Mouse (Mus musculus): ENCODE results near the gene Rsrc1.

Gene Rsrc1

DNA sequence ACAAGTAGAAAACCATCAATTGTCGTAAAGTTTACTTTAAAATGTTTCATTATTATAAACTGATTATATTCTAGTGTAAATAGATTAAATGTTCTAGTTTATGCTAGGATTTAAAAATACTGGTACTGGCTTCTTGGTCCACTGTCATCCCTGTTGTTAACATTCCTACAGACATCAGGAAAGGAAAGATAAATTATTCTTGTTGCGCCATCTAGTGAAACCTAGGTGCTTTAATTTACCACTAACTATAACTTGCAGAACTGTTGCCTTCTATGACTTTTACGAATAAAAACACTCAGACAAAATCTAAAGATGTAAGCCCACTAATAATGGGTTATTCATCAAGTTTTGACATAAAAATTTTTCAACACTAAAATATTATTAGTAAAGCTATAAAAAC is 286.3 kb downstream of the Rsrc1 start:
- in situ Hi-C loops (cut with MboI, MseI) = no loop called here

DNA sequence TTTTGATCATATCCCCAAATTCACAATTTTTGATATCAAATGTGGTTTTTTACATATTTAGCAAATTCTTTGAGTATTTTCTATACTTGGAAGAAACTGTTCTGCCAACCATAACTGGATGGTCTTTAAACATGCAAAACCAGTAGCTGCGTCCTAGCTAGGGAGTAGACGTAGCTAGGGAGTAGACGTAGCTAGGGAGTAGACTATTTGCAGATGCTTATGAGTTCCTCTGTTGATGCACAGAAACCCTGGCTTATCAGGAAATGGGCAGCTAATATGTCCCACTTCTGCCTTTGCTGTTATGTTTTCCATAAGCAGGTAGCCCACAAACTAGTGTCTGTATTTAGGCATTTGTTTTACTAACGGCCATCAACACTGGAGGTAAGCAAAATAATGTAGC is 298.6 kb downstream of the Rsrc1 start:
- in situ Hi-C loops (cut with MboI, MseI) = no loop called here

DNA sequence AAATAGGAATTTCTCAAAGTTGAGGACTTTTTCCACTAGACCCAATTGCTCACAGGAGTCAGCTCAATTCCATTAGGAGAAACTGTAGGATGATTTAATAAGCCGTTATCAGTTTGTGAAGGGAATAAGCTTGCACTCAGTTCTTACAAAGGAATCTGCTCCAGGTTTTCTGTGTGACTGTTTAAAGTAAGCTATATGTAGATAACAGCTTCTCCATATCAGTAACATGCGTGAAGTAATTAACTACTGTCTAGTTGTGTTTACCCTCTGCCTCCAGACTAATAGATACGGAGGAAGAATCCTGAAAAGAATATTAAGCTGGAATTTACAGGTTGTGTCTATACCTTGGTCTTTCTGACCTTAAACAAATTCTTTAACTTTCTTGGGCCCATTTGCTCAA is 299.1 kb downstream of the Rsrc1 start:
- in situ Hi-C loops (cut with MboI, MseI) = no loop called here

DNA sequence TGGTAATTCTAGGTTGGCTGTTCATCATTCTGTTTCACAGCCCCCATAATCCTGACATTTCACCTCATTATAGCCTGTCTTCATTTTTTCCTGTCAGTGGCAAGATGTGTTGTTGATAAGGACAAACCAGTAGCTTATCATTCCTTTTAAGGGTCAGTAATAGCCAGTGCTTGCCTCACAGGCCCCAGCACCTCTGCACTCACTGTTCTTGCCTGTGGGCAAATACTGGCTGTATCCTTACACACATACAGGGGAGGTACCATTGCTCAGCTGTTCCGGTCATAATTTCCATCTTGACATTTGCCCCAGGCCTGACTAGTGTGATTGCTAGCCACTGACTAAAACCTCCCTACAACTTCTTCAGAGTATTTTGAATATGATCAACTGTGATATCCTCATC is 302.8 kb downstream of the Rsrc1 start:
- in situ Hi-C loops (cut with MboI, MseI) = no loop called here

DNA sequence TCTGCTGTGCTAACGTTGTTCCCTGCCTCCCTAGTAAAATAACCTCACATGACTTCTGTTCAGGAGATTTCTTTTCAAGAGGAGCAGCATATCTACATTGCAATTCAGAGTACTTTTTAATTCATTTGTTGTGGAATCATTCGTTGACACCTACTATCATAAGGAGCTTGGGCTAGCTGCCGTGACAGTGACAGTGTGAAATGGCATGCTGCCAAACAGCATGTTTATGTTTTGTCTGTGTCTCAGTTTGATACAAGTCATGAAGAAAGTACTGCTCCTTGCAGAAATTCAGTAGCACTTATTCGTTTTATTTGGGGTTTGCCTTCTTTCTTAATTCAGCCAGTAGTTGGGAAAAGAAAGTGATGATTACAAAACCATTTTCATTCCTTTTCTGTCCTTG is 303.7 kb downstream of the Rsrc1 start:
- in situ Hi-C loops (cut with MboI, MseI) = no loop called here

DNA sequence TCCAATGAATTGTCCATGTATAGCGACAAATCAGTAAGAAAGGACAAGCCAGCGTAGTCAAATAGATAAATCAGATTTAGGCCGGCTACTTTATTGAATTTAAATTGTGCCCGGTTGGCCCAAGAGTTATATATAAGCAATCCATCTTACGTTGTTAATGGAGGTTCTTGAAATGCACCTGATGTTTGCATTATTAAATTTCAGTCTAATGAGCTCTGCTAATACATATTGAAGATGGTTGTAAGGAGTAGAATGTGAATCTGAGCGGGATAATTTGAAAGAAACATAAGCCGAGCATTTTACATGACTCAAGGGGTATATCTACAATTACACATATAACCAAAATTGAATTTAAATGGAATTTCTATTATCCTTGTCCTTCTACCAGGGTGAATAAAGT is 307.5 kb downstream of the Rsrc1 start:
- in situ Hi-C loops (cut with MboI, MseI) = no loop called here

DNA sequence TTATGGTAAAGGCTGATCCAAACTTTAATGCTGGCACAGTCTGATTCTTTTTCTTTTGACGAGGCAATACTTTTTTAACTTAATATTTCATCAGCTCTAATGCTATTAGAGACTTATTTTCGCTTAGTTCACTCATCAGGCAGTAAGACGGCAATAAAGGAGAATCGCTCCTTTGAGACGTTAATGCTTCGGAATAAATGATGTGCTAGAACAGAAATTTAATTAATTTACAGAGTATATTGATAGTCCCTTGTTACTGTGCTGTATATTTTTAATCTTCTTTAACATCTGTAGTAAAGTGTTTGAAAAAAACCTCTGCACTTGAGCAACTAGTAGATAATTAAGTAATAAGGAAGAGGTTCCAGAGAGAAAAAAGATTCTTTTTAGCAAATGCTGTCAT is 308.3 kb downstream of the Rsrc1 start:
- in situ Hi-C loops (cut with MboI, MseI) = no loop called here

DNA sequence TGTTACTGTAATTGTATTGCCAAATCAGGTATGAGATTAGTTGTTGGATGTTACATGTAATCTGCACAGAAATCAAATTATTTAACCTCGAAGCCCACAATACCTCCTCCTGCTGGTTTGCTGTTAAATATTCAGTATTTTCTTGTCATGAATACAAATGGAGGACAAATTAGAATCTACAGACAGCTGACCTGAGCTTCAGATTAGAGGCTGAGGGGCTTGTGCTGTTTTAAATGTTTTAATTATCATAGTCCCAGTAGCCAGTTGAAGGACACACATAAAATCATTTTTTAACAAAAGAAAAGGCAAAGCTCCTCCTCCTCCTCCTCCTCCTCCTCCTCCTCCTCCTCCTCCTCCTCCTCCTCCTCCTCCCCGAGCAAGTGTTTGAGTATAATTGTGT is 327.5 kb downstream of the Rsrc1 start:
- in situ Hi-C loops (cut with MboI, MseI) = no loop called here

DNA sequence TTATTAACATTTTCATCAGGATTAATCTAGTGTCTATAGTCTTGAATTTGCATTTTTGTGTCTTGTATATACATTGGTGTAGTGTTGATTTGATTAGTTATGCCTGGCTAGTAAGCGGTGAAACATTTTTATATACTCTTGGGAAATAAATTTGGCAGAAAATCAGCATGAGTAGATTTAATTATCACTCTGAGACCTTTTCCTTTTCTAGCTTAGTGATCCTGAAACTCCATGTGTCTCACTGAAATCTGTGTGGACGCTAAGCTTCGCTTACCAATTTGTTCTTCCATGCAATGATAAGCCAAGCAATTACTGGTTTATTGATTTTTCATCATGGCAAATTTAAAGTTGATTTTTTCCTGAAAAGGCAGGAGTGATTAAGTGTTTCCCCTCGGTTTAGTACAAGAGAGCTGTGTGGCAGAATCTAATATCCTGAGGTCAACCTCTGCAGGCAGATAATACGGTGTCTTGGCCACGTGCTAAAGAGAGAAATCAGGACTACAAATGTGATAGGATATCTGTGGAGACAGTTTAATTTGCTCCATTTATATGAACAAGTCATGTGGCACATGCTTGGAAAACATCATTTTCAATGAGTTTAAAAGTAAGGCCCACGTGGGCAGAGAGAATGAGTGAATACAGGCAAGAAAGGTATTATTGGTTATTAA is 328.6 kb downstream of the Rsrc1 start:
- in situ Hi-C loops (cut with MboI, MseI) = no loop called here

DNA sequence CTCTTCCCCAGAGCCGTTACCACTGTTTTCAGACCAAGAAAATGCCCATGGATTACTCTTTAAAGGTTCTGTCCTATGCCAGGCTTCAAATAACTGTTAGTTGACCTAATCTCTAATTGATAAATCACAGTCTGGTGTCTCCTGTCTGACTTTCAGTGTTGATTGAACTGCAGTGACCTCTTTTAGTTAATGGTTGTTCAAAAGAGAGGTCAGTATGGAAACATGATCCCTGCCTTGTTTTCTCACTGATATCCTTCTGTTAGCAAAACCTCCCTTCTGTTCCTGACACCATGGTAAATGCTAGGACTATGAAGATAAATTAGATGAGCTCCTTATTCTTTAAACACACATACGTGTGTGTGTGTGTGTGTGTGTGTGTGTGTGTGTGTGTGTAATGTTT is 330.2 kb downstream of the Rsrc1 start:
- in situ Hi-C loops (cut with MboI, MseI) = no loop called here

DNA sequence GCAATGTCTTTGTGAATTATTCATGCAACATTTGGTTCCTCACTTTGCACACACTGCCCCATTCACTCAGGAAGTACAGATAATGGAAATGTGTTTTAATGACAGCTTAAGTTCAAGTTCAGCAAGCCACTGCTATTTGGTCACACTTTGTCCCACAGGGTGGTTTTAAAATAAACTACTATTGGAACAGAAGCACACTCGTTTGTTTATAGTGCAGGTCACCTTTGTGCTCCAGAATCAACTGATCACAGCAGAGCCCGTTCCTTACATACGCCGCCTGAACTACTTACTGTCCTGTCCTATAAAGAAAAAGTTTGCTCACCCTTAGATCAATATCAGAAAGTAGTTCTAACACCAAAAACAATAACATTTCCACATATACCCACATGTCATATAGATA is 341.2 kb downstream of the Rsrc1 start:
- in situ Hi-C loops (cut with MboI, MseI) = no loop called here

DNA sequence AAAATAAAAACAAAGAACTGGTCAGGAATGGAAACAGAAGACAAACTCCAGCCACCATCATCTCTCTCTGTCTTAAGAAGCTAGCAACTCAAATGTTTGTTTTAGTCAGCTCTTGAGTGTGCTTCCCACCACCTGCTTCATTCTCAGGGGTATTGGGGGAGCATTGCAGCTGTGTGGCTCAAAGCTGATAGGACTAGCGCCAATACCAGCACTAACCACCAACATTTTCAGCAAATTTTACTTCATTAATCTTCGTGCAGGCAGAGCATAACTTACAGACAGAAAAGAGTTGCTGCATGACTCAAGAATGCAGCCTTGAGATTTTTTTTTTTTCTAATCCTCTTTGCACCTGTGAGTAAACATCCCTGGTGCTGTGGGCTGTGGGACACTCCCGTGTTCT is 358.4 kb downstream of the Rsrc1 start:
- in situ Hi-C loops (cut with MboI, MseI) = no loop called here

DNA sequence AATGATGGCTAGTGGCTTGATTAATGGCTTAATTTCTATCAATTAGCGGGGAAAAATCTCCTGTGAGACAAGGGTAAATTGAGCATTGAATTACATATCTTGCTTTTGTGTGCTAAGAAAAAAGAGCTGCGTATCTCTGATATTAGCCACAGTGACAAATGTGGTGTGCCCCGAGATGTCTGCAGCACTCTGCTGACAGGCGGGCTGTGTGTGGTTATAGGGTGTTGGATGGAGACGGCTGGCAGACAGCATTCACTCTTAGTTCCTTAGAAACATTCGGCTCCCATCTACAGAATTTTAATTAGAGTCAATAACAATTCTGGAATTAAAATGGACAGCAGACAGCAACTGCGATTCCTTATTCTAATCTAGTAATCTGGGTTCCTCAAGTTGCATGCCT is 359.7 kb downstream of the Rsrc1 start:
- in situ Hi-C loops (cut with MboI, MseI) = loop anchor here (5.0 kb wide), 1 partner anchor 929 kb away; no protein-coding TSS in a partner anchor

DNA sequence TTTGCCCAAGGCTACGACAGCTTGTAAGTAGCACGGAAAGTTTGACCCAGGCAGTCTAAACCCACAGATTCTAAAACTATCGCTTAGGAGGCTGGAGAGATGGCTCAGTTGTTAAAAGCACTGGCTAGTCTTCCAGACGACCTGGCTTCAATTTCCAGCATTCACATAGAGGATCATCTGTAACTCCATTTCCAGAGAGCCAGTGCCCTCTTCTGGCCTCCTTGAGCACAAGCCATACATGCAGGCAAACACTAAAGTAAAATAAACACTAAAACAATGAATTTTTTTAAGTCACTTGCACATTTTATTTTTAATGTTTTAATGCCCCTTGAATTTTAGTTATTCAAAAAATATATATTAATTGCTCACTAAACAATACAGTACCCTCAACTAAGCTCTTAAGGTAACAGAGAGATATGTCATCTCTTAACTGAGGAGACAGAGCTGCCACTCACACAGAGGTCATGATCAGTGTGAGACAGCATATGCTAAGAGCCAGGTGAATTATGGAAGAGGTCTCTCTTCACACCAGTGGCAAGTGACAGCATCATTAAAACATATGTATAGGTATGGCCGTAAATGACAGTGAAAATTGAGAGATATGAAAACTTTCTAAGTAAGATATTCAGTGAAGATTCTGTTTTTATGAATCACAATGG is 361.9 kb downstream of the Rsrc1 start:
- in situ Hi-C loops (cut with MboI, MseI) = loop anchor here (5.0 kb wide), 1 partner anchor 931 kb away; no protein-coding TSS in a partner anchor

DNA sequence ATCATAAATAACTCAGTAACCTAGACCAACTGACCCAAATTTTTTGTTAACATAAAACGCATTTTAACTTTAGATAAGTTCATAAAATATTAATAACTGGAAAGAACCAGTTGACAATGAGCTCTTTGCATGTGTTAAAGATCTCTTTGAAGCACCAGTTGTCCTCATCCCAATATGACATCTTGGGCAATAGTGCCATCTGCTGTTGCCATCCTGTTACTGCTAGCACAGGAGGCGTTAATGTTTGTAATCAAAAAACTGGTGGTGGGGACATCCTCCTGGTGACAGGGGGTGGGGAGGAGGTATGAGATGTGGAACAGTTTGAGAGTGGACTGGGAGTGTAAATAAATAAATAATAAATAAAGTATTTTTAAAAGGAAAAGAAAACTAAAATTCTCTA is 363.4 kb downstream of the Rsrc1 start:
- in situ Hi-C loops (cut with MboI, MseI) = loop anchor here (5.0 kb wide), 1 partner anchor 932 kb away; no protein-coding TSS in a partner anchor

DNA sequence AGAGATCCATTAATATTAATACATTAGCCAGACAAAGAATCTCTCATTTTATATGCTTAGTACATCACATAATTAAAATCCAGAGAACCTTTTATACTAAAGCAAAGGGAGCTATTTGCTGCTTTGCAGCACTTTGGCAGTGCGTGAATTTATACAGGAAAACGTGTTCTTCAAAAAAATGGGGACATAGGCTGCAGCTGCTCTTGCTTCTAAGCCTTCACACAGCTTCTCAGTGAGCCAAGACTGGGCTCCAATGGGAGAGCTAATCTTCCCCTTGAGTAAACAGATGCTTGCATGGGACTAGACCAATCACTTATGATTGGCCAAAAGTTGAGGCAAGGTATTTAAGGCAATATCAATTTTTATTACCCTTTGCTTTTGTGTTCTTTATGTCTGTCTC is 365.5 kb downstream of the Rsrc1 start:
- in situ Hi-C loops (cut with MboI, MseI) = no loop called here

DNA sequence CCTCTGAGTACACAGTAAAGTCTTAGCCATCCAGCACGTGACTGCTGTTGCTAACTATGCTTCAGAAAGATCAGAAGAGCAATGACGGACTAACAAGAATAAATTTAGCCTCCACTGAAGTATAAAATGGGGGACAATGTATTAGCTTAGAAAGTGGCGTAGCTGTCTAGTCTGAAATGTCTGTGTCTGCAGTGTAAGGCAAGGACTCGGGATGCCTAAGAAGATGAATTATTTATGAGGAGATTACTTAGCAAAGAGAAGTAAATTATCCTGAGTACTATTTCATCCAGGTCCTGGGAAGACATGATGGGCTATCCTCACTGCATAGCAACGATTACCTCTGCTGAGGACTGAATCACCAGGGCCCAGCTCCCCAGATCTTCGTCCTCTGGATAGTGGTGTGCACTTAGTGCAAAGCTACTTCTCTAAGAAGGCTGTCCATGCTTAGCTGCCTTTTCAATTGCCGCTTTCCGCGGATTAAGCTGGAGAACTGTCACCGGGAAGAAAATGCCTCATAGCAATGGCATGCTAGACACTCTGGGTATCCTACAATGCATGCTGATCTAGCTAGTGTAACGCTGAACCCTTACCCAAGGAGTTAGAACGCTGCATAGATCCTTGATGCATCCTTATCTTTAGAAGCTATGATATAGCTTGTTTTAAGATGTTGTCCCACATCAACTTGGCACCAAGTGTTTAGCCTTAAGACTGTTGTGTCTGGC is 370.4 kb downstream of the Rsrc1 start:
- in situ Hi-C loops (cut with MboI, MseI) = no loop called here

DNA sequence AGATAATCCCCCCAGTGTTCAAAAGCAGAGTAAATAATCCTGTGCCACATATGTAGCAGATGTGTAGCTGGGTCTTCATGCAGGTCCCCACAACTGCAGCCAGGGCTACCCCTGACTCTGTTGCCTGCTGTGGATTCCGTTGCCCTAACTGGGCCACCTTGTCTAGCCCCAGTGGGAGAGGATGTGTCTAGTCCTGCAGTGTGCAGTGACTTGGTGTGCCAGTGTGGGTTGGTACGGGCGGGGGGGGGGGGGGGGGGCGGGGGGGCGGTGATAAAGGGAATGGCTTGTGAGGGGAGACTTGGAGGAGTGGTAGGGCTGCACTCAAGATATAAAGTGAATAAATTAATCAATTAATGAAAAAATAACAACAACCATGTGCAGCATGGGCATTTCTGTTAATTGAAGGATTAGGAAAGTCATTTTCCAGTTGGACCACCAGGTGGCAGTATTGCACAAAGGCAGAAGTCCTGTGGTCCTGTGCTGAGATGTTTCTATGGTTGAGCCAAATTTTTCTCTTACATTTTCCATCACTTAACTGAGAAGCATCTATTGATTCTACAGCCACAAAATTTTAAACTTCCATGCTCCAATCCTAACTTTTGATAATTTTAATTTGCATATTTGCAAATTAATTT is 371.1 kb downstream of the Rsrc1 start:
- in situ Hi-C loops (cut with MboI, MseI) = no loop called here

DNA sequence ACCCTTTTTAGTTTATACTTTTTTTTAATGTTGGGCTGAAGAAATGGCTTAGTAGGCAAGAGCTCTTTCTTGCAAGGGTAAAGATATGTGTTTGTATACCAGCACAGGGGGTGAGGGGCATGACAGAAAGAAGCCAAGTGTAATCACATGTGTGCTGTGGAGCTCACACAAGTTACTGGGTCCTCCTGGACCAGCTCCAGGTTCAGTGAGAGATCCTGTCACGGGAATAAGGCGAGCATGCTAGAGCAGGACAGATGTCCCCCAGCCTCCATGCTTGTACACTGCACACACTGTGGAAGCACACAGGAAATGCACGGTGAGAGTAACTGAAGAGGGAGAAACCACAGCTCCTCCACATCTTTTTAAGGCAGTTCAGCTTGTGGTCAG is 371.6 kb downstream of the Rsrc1 start:
- in situ Hi-C loops (cut with MboI, MseI) = no loop called here

DNA sequence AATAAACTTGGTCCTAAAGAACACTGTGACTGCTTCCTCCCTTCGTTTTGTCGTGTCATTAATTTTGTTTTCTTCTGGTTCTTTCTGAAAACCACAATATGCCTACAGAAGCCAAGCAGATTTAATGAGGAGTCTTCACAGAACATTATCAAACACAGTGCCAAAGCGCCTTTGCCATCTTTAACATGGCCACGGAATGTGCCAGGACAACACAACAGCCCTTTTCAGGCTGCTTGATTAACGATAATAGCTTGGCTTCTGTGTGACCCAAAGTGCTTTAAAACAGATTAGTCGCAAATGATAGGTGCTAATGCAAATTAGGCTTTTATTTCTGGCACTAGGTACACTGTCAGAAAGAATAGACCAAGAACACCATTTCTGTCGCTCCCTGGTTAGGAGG is 377.2 kb downstream of the Rsrc1 start:
- in situ Hi-C loops (cut with MboI, MseI) = no loop called here

DNA sequence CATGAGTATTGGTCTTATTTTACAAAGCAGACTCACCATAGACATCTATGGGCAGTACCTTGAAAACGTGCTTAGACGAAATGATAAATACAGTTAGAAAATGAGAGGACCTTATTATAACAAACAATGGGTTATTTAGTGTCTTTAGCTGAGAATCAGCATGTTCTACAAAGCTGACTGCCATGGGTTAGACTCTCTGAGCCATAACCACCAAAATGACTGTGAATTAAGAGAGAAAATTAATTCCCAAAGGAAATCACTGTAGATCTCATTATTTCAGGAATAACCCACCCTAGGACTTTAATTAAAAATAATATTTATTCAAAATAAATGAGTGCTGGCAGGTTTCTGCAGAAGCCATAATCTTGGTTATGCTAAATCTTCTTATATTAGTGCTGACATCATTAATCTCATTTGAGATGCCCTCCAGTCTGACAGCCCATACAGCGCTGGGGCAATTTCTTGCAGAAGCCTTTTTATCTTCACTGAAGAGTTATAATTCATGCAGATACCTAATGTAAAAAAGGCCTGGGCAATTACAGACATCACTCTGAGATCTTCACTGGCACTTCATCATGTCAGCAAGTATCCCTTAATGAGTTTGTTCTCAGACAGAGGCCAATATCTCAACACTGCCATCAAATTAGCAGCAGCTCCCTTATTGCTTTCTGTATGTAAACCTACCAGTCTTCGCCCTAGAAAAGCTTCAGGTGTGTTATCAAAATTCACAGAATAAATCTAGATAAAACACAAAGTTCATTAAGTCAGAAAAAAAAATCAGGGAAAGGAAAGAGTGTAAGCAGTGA is 385.1 kb downstream of the Rsrc1 start:
- in situ Hi-C loops (cut with MboI, MseI) = loop anchor here (5.0 to 10.0 kb wide), 3 partner anchors 211 to 1419 kb away; no protein-coding TSS in a partner anchor

Measured in T-helper 1 cell (primary cell).